Mouse (Mus musculus): Measurements from ENCODE around the gene Fbxl13. TPM values are rescaled to one million over a fixed set of nuclear protein-coding genes. Genes with fewer than 3 reads are reported as not detected.

The Fbxl13 gene
- polyA plus RNA-seq (2015; fragmentation: Nextera tagmentation; extraction: Ambion mirVana), result 0.32 and 0.46 TPM in 2 replicates

GRCm38 (mm10) chr5:21645439-21646132 is at the start of gene Fbxl13, which contains the start of gene Armc10:
Gene Fbxl13, minus strand, starts transcription at chr5:21645634.
Gene Armc10, plus strand, starts transcription at chr5:21645813.
- WGBS, result 2% methylated on average over 36 of the region's 40 CpGs
- peak within 1 kb of the TSS; percentile 68 for H3K4me3 ChIP-seq (replicated peaks; ENCODE audit: low read depth, low read length)
- peak; percentile 98 for ATAC-seq (replicated peaks; ENCODE audit: low FRiP score, low read depth)
- no peaks in the 10 kb centered on the region for H3K9me3 ChIP-seq (replicated peaks; ENCODE audit: low read length)
- H3K27me3 ChIP-seq (ENCODE audit: insufficient read depth, low read length), result no peaks in the 10 kb centered on the region
- peak; percentile 40 for TF ChIP-seq CTCF (IDR thresholded peaks at IDR 0.05; ENCODE audit: low read depth)
- peak within 1 kb of the TSS; percentile 82 for H3K27ac ChIP-seq
- peak within 1 kb of the TSS; percentile 75 for H3K9ac ChIP-seq (ENCODE audit: low read depth, low read length)
- DNase-seq (ENCODE audit: low spot score), result peak; percentile 98
- H3K36me3 ChIP-seq (ENCODE audit: insufficient read depth, low read length), result peaks cover 17% of the 10 kb centered on the region
- H3K4me1 ChIP-seq (replicated peaks; ENCODE audit: insufficient read depth, low read length), result peaks cover 7% of the 10 kb centered on the region; the same call in 1 of the 2 replicates
- peak within 1 kb of the TSS; percentile 71 for H3K4me2 ChIP-seq (ENCODE audit: low read length)

GRCm38 (mm10) chr5:21694854-21695490 is 49.5 kb upstream of the Fbxl13 start:
- Histone ChIP-seq H3K27ac (no peak overlapping the region), H3K4me1 (replicated peaks; ENCODE audit: insufficient read depth, low read length) (no peaks in the 10 kb centered on the region), H3K4me3 (replicated peaks; ENCODE audit: low read depth, low read length) (no peak overlapping the region), H3K4me2 (ENCODE audit: low read length) (no peak overlapping the region), H3K9me3 (replicated peaks; ENCODE audit: low read length) (no peaks in the 10 kb centered on the region), H3K36me3 (ENCODE audit: insufficient read depth, low read length) (no peaks in the 10 kb centered on the region), H3K27me3 (ENCODE audit: insufficient read depth, low read length) (no peaks in the 10 kb centered on the region), H3K9ac (ENCODE audit: low read depth, low read length) (no peak overlapping the region)
- DNase-seq (ENCODE audit: low spot score), result no peak
- 87% methylated on average over 3 of the region's 3 CpGs for WGBS
- no peak for ATAC-seq (replicated peaks; ENCODE audit: low FRiP score, low read depth)
- no peak for TF ChIP-seq CTCF (IDR thresholded peaks at IDR 0.05; ENCODE audit: low read depth)

GRCm38 (mm10) chr5:21693372-21693870 is 48.0 kb upstream of the Fbxl13 start:
- H3K9ac ChIP-seq (ENCODE audit: low read depth, low read length), result no peak overlapping the region
- no peak for TF ChIP-seq CTCF (IDR thresholded peaks at IDR 0.05; ENCODE audit: low read depth)
- H3K36me3 ChIP-seq (ENCODE audit: insufficient read depth, low read length), result no peaks in the 10 kb centered on the region
- no peaks in the 10 kb centered on the region for H3K4me1 ChIP-seq (replicated peaks; ENCODE audit: insufficient read depth, low read length)
- DNase-seq (ENCODE audit: low spot score), result peak; percentile 92
- H3K27me3 ChIP-seq (ENCODE audit: insufficient read depth, low read length), result no peaks in the 10 kb centered on the region
- no peak overlapping the region for H3K4me3 ChIP-seq (replicated peaks; ENCODE audit: low read depth, low read length)
- H3K4me2 ChIP-seq (ENCODE audit: low read length), result no peak overlapping the region
- H3K9me3 ChIP-seq (replicated peaks; ENCODE audit: low read length), result no peaks in the 10 kb centered on the region
- no peak; the same call in 1 of the 2 replicates for ATAC-seq (replicated peaks; ENCODE audit: low FRiP score, low read depth)
- 35% methylated on average over 3 of the region's 3 CpGs for WGBS
- no peak overlapping the region for H3K27ac ChIP-seq

GRCm38 (mm10) chr5:21692230-21692629 is 46.8 kb upstream of the Fbxl13 start:
- no peak for TF ChIP-seq CTCF (IDR thresholded peaks at IDR 0.05; ENCODE audit: low read depth)
- 79% methylated on average over 5 of the region's 5 CpGs for WGBS
- no peak for DNase-seq (ENCODE audit: low spot score)
- Histone ChIP-seq H3K9me3 (replicated peaks; ENCODE audit: low read length) (no peaks in the 10 kb centered on the region), H3K27me3 (ENCODE audit: insufficient read depth, low read length) (no peaks in the 10 kb centered on the region), H3K4me3 (replicated peaks; ENCODE audit: low read depth, low read length) (no peak overlapping the region), H3K36me3 (ENCODE audit: insufficient read depth, low read length) (no peaks in the 10 kb centered on the region), H3K9ac (ENCODE audit: low read depth, low read length) (no peak overlapping the region), H3K4me1 (replicated peaks; ENCODE audit: insufficient read depth, low read length) (no peaks in the 10 kb centered on the region), H3K27ac (no peak overlapping the region), H3K4me2 (ENCODE audit: low read length) (no peak overlapping the region)
- no peak for ATAC-seq (replicated peaks; ENCODE audit: low FRiP score, low read depth)

- Histone ChIP-seq H3K4me3 (replicated peaks; ENCODE audit: low read depth, low read length) (no peak overlapping the region), H3K9ac (ENCODE audit: low read depth, low read length) (no peak overlapping the region), H3K36me3 (ENCODE audit: insufficient read depth, low read length) (0 out of 2 replicates have a peak, but pooled peaks cover 5% of the 10 kb centered on the region), H3K9me3 (replicated peaks; ENCODE audit: low read length) (no peaks in the 10 kb centered on the region), H3K4me1 (replicated peaks; ENCODE audit: insufficient read depth, low read length) (no peaks in the 10 kb centered on the region), H3K4me2 (ENCODE audit: low read length) (no peak overlapping the region), H3K27ac (no peak overlapping the region), H3K27me3 (ENCODE audit: insufficient read depth, low read length) (no peaks in the 10 kb centered on the region)
- TF ChIP-seq CTCF (IDR thresholded peaks at IDR 0.05; ENCODE audit: low read depth), result no peak
- ATAC-seq (replicated peaks; ENCODE audit: low FRiP score, low read depth), result no peak
- 68% methylated on average over 4 of the region's 4 CpGs for WGBS
- no peak for DNase-seq (ENCODE audit: low spot score)
These were observed 41.6 kb upstream of the Fbxl13 start for GRCm38 (mm10) chr5:21687042-21687441.

GRCm38 (mm10) chr5:21685001-21685400 is 39.6 kb upstream of the Fbxl13 start:
- Histone ChIP-seq H3K4me1 (replicated peaks; ENCODE audit: insufficient read depth, low read length) (no peaks in the 10 kb centered on the region), H3K27ac (no peak overlapping the region), H3K9ac (ENCODE audit: low read depth, low read length) (no peak overlapping the region), H3K36me3 (ENCODE audit: insufficient read depth, low read length) (0 out of 2 replicates have a peak, but pooled peaks cover 5% of the 10 kb centered on the region), H3K9me3 (replicated peaks; ENCODE audit: low read length) (no peaks in the 10 kb centered on the region), H3K4me3 (replicated peaks; ENCODE audit: low read depth, low read length) (no peak overlapping the region), H3K4me2 (ENCODE audit: low read length) (no peak overlapping the region), H3K27me3 (ENCODE audit: insufficient read depth, low read length) (no peaks in the 10 kb centered on the region)
- TF ChIP-seq CTCF (IDR thresholded peaks at IDR 0.05; ENCODE audit: low read depth), result no peak
- DNase-seq (ENCODE audit: low spot score), result no peak
- ATAC-seq (replicated peaks; ENCODE audit: low FRiP score, low read depth), result no peak
- 83% methylated on average over 10 of the region's 10 CpGs for WGBS

Data from kidney, postnatal 0 days (tissue).